Mouse (Mus musculus) CD8-positive naive resting alpha-beta T cell, adult 57 days (primary cell): ENCODE results near the gene Strap. TPM values are rescaled to one million over a fixed set of nuclear protein-coding genes. Genes with fewer than 3 reads are reported as not detected.

Experiments used
- total RNA-seq: library from RNA; stranded (reverse); gene quantifications from one replicate; pipeline ENCODE4 v1.2.4, GENCODE M21; 2023

Gene Strap
- 90.8 TPM for total RNA-seq

GRCm38 (mm10) chr6:137734846-137735609 lies at the start of gene Strap:
Strap (plus strand) TSS chr6:137735078.

DNA sequence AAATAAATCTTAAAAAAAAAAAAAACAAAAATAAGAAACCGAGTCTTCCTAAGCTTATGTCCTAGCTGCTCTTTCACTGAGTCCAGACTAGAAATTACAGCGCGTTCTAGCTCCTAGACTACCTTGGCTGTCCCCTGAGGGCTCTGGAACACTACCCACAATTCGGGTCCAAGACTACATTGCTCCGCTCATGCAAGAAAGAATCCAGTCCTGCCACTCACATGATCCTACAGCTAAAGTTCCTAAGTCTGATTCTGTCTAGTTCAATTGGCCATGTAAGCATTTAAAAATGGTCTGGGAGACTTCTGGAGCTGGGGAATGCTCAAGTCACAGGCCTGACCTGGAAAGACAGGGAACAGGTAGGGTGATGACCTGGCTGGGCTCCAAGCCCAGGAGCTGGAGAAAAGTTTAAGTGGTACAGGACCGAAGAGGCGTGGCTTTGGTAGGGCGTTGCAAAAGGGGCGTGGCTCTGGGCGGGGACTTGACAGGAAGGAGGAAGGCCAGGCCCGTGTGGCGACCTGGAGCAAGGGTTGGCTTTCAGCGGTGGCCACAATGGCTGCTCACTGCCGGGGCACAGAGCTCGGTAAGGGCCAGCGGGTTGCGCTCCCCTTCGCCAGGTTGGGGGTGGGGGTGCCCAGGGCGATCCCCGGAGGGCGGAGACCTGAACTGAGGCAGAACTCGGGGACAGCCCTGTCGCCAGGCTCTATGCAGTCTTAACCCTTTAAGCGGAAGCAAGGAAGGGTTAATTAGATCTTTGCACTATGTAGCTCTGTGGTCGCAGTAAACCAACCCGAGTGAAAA lies 19.4 kb downstream of the Strap start, which contains the start of gene Dera:
TSS of gene Dera (plus strand) at position 491 of the 801 bp plus-strand sequence.

Other genes starting within 250 kb of the Strap start
- gene Eps8, start 80.2 kb upstream of the Strap start, total RNA-seq: 1.4 TPM
- gene Dera, start 19.5 kb downstream of the Strap start, total RNA-seq: 29.9 TPM